Mouse (Mus musculus): ENCODE measurements at regions not wholly inside any gene's neighbourhood (a gene's known extent, or its start where the extent isn't known, plus 50 kb on each side); places are given as distances from the start of the nearest gene placed in this dataset.

- H3K27ac ChIP-seq (replicated peaks; ENCODE audit: low read depth, low read length), result no peak overlapping the region
- DNase-seq (ENCODE audit: low spot score), result peak; percentile 5
- 45% methylated on average over 1 of the region's 1 CpGs for WGBS
- H3K4me3 ChIP-seq (replicated peaks; ENCODE audit: low read length), result no peak overlapping the region
- ATAC-seq (ENCODE audit: low FRiP score, low read depth), result no peak
- no peak for TF ChIP-seq POLR2A (IDR thresholded peaks at IDR 0.05; ENCODE audit: borderline replicate concordance, extremely low read depth, insufficient read depth, insufficient read length)
- no peaks in the 10 kb centered on the region for H3K4me1 ChIP-seq (ENCODE audit: control insufficient read depth, insufficient read depth, low read length)
- H3K27me3 ChIP-seq (ENCODE audit: control insufficient read depth, insufficient read depth, low read length), result no peaks in the 10 kb centered on the region
- H3K9me3 ChIP-seq (ENCODE audit: control insufficient read depth, low read length), result no peaks in the 10 kb centered on the region
- H3K36me3 ChIP-seq (ENCODE audit: control insufficient read depth, insufficient read depth, low read length), result no peaks in the 10 kb centered on the region
- no peak overlapping the region for H3K9ac ChIP-seq (ENCODE audit: low read depth, low read length, severe bottlenecking)
- H3K4me2 ChIP-seq (replicated peaks; ENCODE audit: low read depth, low read length, severe bottlenecking), result no peak overlapping the region
Measured at GRCm38 (mm10) chr15:44050565-44051274, 3916.6 kb downstream of the 9330182O14Rik start.

- DNase-seq (ENCODE audit: low spot score) (no peak), ATAC-seq (ENCODE audit: low FRiP score, low read depth) (no peak)
- Histone ChIP-seq H3K4me2 (replicated peaks; ENCODE audit: low read depth, low read length, severe bottlenecking) (no peak overlapping the region), H3K9ac (ENCODE audit: low read depth, low read length, severe bottlenecking) (no peak overlapping the region), H3K9me3 (ENCODE audit: control insufficient read depth, low read length) (no peaks in the 10 kb centered on the region), H3K27ac (replicated peaks; ENCODE audit: low read depth, low read length) (no peak overlapping the region), H3K4me1 (ENCODE audit: control insufficient read depth, insufficient read depth, low read length) (no peaks in the 10 kb centered on the region), H3K27me3 (ENCODE audit: control insufficient read depth, insufficient read depth, low read length) (no peaks in the 10 kb centered on the region), H3K36me3 (ENCODE audit: control insufficient read depth, insufficient read depth, low read length) (no peaks in the 10 kb centered on the region), H3K4me3 (replicated peaks; ENCODE audit: low read length) (no peak overlapping the region)
- no peak for TF ChIP-seq POLR2A (IDR thresholded peaks at IDR 0.05; ENCODE audit: borderline replicate concordance, extremely low read depth, insufficient read depth, insufficient read length)
- WGBS, result 90% methylated on average over 2 of the region's 2 CpGs
Measured at GRCm38 (mm10) chr15:44064855-44065254, 3930.7 kb downstream of the 9330182O14Rik start.

GRCm38 (mm10) chr15:44083680-44084079, 3949.5 kb downstream of the 9330182O14Rik start:
- Histone ChIP-seq H3K36me3 (ENCODE audit: control insufficient read depth, insufficient read depth, low read length) (no peaks in the 10 kb centered on the region), H3K27ac (replicated peaks; ENCODE audit: low read depth, low read length) (no peak overlapping the region), H3K27me3 (ENCODE audit: control insufficient read depth, insufficient read depth, low read length) (no peaks in the 10 kb centered on the region), H3K4me2 (replicated peaks; ENCODE audit: low read depth, low read length, severe bottlenecking) (no peak overlapping the region), H3K4me3 (replicated peaks; ENCODE audit: low read length) (no peak overlapping the region), H3K9ac (ENCODE audit: low read depth, low read length, severe bottlenecking) (no peak overlapping the region), H3K4me1 (ENCODE audit: control insufficient read depth, insufficient read depth, low read length) (no peaks in the 10 kb centered on the region), H3K9me3 (ENCODE audit: control insufficient read depth, low read length) (no peaks in the 10 kb centered on the region)
- ATAC-seq (ENCODE audit: low FRiP score, low read depth) (no peak), DNase-seq (ENCODE audit: low spot score) (no peak)
- no peak for TF ChIP-seq POLR2A (IDR thresholded peaks at IDR 0.05; ENCODE audit: borderline replicate concordance, extremely low read depth, insufficient read depth, insufficient read length)
- 81% methylated on average over 1 of the region's 1 CpGs for WGBS

- DNase-seq (ENCODE audit: low spot score), result no peak
- Histone ChIP-seq H3K9ac (ENCODE audit: low read depth, low read length, severe bottlenecking) (no peak overlapping the region), H3K27me3 (ENCODE audit: control insufficient read depth, insufficient read depth, low read length) (no peaks in the 10 kb centered on the region), H3K9me3 (ENCODE audit: control insufficient read depth, low read length) (no peaks in the 10 kb centered on the region), H3K4me2 (replicated peaks; ENCODE audit: low read depth, low read length, severe bottlenecking) (no peak overlapping the region), H3K36me3 (ENCODE audit: control insufficient read depth, insufficient read depth, low read length) (no peaks in the 10 kb centered on the region), H3K4me3 (replicated peaks; ENCODE audit: low read length) (no peak overlapping the region), H3K27ac (replicated peaks; ENCODE audit: low read depth, low read length) (no peak overlapping the region), H3K4me1 (ENCODE audit: control insufficient read depth, insufficient read depth, low read length) (no peaks in the 10 kb centered on the region)
- 79% methylated on average over 2 of the region's 2 CpGs for WGBS
- ATAC-seq (ENCODE audit: low FRiP score, low read depth), result no peak
- TF ChIP-seq POLR2A (IDR thresholded peaks at IDR 0.05; ENCODE audit: borderline replicate concordance, extremely low read depth, insufficient read depth, insufficient read length), result no peak
Measured at GRCm38 (mm10) chr15:44112328-44112944, 3978.3 kb downstream of the 9330182O14Rik start.

- Histone ChIP-seq H3K9me3 (ENCODE audit: control insufficient read depth, low read length) (no peaks in the 10 kb centered on the region), H3K4me3 (replicated peaks; ENCODE audit: low read length) (no peak overlapping the region), H3K27me3 (ENCODE audit: control insufficient read depth, insufficient read depth, low read length) (no peaks in the 10 kb centered on the region), H3K4me1 (ENCODE audit: control insufficient read depth, insufficient read depth, low read length) (no peaks in the 10 kb centered on the region), H3K4me2 (replicated peaks; ENCODE audit: low read depth, low read length, severe bottlenecking) (no peak overlapping the region), H3K36me3 (ENCODE audit: control insufficient read depth, insufficient read depth, low read length) (no peaks in the 10 kb centered on the region), H3K9ac (ENCODE audit: low read depth, low read length, severe bottlenecking) (no peak overlapping the region), H3K27ac (replicated peaks; ENCODE audit: low read depth, low read length) (no peak overlapping the region)
- DNase-seq (ENCODE audit: low spot score), result no peak
- 48% methylated on average over 1 of the region's 1 CpGs for WGBS
- TF ChIP-seq POLR2A (IDR thresholded peaks at IDR 0.05; ENCODE audit: borderline replicate concordance, extremely low read depth, insufficient read depth, insufficient read length), result no peak
- ATAC-seq (ENCODE audit: low FRiP score, low read depth), result no peak
Measured at GRCm38 (mm10) chr15:44134213-44134612, 4000.0 kb downstream of the 9330182O14Rik start.

Measured in limb, embryonic 14.5 days (tissue).